Mouse (Mus musculus) thymus, adult 2 months (tissue): ENCODE measurements around the gene Grik5. TPM values are rescaled to one million over a fixed set of nuclear protein-coding genes. Genes with fewer than 3 reads are reported as not detected.
A peak's percentile ranks its signal among the peaks of the same experiment; 100 is the strongest.

Source experiments
- DNase-seq: peaks from one replicate; pipeline ENCODE4 v3.0.0; 2021
- H3K27ac ChIP-seq: fragments of 200-500 bp; 2 replicates; pipeline ENCODE4 v1.5.1; 2012; ENCODE audit warnings: low read length, control low read depth; ENCODE audit not compliant: control insufficient read depth, insufficient read depth
- H3K27me3 ChIP-seq: fragments of 200-500 bp; 2 replicates; pipeline ENCODE4 v1.6.1; 2012; ENCODE audit warnings: mild to moderate bottlenecking, low read length, moderate library complexity, mixed read lengths; ENCODE audit not compliant: control insufficient read depth, insufficient read depth
- H3K36me3 ChIP-seq: fragments of 200-500 bp; 2 replicates; pipeline ENCODE4 v1.6.1; 2012; ENCODE audit warnings: mild to moderate bottlenecking, low read length, moderate library complexity; ENCODE audit not compliant: control insufficient read depth, insufficient read depth
- H3K4me1 ChIP-seq: fragments of 200-500 bp; replicated peaks from 2 replicates; pipeline ENCODE4 v1.6.1; 2012; ENCODE audit warnings: low read length; ENCODE audit not compliant: control insufficient read depth, insufficient read depth
- H3K4me3 ChIP-seq: fragments of 200-500 bp; 2 replicates; pipeline ENCODE4 v1.5.1; 2012; ENCODE audit warnings: mild to moderate bottlenecking, low read length, control low read depth, moderate library complexity; ENCODE audit not compliant: control insufficient read depth, insufficient read depth
- CTCF ChIP-seq: fragments of 200-500 bp; IDR thresholded peaks from 2 replicates; pipeline ENCODE4 v1.5.1; 2012; ENCODE audit warnings: mild to moderate bottlenecking, control low read depth, low read length, moderate library complexity, borderline replicate concordance; ENCODE audit not compliant: control insufficient read depth, poor library complexity, insufficient read depth; ENCODE audit errors: extremely low read depth
- POLR2A ChIP-seq: fragments of 200-500 bp; IDR thresholded peaks from 2 replicates; pipeline ENCODE4 v1.6.1; 2012; ENCODE audit warnings: mild to moderate bottlenecking, low read length, control low read depth, moderate library complexity; ENCODE audit not compliant: control insufficient read depth, poor library complexity, insufficient read depth; ENCODE audit errors: extremely low read depth
- WGBS: fragments of 180-500 bp; shearing (Covaris S2); methylation state at CpG from one replicate; pipeline ENCODE4 v1.1.7; 2018; 5-methylcytosine and 5-hydroxymethylcytosine counted together
- polyA plus RNA-seq: library from polyadenylated mRNA; depleted of rRNA; stranded (reverse); fragments of >200 nt; gene quantifications from 2 replicates; pipeline ENCODE4 v1.2.3, GENCODE M21; 2012

Gene Grik5
- polyA plus RNA-seq, 1 experiment = 19.1 TPM

DNA sequence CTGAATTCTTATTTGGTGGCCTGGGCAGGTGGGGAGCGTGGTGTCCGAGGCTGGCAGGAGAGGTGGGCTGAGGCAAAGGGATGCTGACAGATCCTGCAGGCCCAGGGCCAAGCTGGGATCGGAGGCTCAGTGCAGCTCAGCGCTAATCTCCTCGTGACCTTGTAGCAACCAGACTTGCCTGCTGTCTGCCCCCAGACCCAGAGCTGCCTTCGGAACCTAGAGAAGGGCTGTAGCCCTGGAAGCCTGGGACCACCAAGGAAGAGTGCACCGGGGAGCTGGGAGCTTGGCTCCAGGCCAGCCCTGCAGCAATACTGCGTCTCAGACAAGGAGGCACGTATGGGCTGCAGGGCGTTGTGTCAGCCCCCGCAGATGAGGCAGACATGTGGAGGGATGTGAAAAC, 68.9 kb downstream of the Grik5 start:
- Histone ChIP-seq H3K27ac (no peak overlapping the region), H3K4me1 (peaks cover 31% of the 10 kb centered on the region), H3K4me3 (no peak overlapping the region), H3K27me3 (peaks cover 8% of the 10 kb centered on the region; the same call in 1 of the 2 replicates), H3K36me3 (no peaks in the 10 kb centered on the region)
- WGBS = 89% methylated on average over 11 of the region's 11 CpGs
- DNase-seq = no peak
- TF ChIP-seq CTCF = no peak
- TF ChIP-seq POLR2A = no peak

DNA sequence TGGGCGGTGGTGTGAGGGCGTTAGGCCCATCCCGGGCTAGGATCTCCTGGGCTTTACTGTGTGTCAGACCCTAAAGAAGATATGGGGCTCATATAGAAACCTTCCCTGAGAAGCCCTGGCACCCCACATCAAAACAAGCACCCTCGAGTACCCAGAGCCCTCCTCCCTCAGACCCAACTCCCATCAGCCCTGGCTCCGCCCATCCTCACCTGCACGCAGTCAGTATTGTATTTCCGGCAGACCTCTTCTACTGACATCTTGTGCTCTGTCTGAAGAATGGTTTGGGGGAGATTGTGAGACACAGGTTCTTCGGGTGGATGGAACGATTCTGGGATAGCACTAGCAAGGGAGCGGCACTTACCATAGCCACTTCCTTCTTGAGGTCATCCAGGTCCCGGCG, 71.4 kb downstream of the Grik5 start:
- H3K27ac ChIP-seq = peak overlapping the region; percentile 99
- H3K4me1 ChIP-seq = peaks cover 28% of the 10 kb centered on the region
- 37% methylated on average over 12 of the region's 12 CpGs for WGBS
- peak; percentile 76 for DNase-seq
- no peak; the same call in 1 of the 2 replicates for TF ChIP-seq POLR2A
- TF ChIP-seq CTCF = no peak
- H3K36me3 ChIP-seq = no peaks in the 10 kb centered on the region
- peaks cover 4% of the 10 kb centered on the region; the same call in 1 of the 2 replicates for H3K27me3 ChIP-seq
- H3K4me3 ChIP-seq = peak overlapping the region; percentile 56

DNA sequence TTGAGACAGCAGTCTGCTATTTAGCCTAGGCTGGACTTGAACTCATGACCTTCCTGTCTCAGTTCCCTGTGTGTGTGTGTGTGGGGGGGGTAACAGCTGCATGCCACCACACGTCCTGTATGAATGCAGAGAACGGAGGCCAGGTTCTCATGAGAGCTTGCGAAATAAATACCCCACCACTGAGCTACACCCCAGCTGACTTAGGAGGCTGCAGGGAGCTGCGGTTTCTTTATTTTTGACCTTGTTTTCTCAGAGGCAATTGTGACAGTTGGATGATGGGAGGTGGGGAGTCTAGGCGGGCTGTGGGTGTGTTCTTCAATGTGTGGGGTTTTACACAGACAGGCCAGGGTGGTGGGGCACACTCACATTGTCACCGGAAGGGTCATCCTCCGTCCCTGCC, 71.9 kb downstream of the Grik5 start:
- Histone ChIP-seq H3K4me3 (peak overlapping the region; percentile 43), H3K27me3 (no peaks in the 10 kb centered on the region; the same call in 1 of the 2 replicates), H3K36me3 (no peaks in the 10 kb centered on the region), H3K27ac (peak overlapping the region; percentile 99), H3K4me1 (peaks cover 23% of the 10 kb centered on the region)
- peak; percentile 61 for DNase-seq
- 33% methylated on average over 7 of the region's 7 CpGs for WGBS
- TF ChIP-seq POLR2A = peak; percentile 43; the same call in 1 of the 2 replicates
- no peak for TF ChIP-seq CTCF

DNA sequence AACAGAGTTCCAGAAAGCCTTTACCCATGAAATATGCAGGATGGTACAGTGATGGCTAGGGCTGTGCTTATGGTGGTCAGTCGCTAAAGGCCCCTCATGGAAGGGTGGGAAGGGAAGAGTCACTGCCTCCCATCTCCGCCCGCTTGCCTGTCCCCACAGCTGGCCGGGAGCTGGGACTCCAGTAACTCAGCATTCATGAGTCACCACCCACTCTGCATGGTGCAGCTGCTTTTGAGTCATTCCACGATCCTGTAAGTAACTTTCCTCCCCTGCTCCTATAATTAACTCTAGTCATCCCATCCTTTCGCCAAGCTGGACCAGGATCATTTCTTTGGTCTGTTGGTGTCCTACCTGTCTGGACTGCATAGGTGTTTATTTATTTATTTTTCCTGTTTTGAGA, 79.1 kb downstream of the Grik5 start:
- Histone ChIP-seq H3K4me1 (peaks cover under 1% of the 10 kb centered on the region), H3K27ac (no peak overlapping the region), H3K36me3 (no peaks in the 10 kb centered on the region), H3K4me3 (no peak overlapping the region), H3K27me3 (no peaks in the 10 kb centered on the region)
- TF ChIP-seq POLR2A = no peak
- no peak for DNase-seq
- WGBS = 79% methylated on average over 6 of the region's 6 CpGs

DNA sequence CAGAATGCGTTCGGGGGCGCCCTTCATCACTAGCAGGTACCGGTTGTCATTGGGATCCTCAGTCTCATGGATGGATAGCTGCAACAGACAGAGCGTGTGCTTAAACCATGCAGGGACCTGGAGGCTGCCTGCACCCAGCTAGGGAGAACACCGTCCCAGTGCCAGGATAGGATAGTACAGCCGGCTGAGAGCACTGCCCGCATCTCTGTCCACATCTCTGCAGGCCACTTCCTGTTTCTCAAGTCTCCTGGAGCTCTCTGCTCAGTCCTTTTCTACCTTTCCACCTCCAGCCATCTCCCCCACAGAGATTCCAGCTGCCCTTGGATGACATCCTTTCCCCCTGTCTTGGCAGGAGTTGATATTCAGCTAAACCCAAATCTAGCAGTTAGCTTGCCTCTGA, 81.7 kb downstream of the Grik5 start:
- no peak overlapping the region for H3K27ac ChIP-seq
- H3K4me1 ChIP-seq = peaks cover 7% of the 10 kb centered on the region
- no peak for DNase-seq
- TF ChIP-seq POLR2A (no peak), CTCF (no peak)
- H3K4me3 ChIP-seq = no peak overlapping the region
- H3K27me3 ChIP-seq = no peaks in the 10 kb centered on the region
- no peaks in the 10 kb centered on the region for H3K36me3 ChIP-seq
- WGBS = 89% methylated on average over 8 of the region's 8 CpGs

DNA sequence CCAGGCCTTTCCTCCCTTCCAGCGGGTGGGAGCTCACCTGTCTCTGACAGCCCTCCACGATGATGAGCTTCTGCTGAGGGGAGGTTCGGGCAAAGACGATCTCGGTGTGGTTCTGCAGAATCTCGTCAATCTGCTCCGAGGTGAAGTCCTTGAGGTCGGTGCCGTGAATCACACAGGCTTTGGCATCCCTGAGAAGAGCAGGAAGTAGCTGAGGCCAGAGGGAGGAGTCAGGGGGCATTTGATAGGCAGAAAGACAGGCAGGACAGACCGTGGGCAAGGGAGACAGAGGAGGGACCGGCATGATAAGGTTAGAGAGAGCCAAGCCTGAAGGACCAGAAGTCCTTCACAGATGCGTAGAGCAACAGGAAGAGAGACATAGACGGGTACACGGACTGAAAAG, 84.2 kb downstream of the Grik5 start:
- TF ChIP-seq POLR2A (no peak), CTCF (no peak)
- Histone ChIP-seq H3K27ac (no peak overlapping the region; the same call in 1 of the 2 replicates), H3K4me3 (0 out of 2 replicates have a peak overlapping the region, but pooled peaks have one; percentile 3), H3K4me1 (peaks cover 7% of the 10 kb centered on the region), H3K27me3 (no peaks in the 10 kb centered on the region), H3K36me3 (no peaks in the 10 kb centered on the region)
- WGBS = 58% methylated on average over 14 of the region's 14 CpGs
- no peak for DNase-seq

DNA sequence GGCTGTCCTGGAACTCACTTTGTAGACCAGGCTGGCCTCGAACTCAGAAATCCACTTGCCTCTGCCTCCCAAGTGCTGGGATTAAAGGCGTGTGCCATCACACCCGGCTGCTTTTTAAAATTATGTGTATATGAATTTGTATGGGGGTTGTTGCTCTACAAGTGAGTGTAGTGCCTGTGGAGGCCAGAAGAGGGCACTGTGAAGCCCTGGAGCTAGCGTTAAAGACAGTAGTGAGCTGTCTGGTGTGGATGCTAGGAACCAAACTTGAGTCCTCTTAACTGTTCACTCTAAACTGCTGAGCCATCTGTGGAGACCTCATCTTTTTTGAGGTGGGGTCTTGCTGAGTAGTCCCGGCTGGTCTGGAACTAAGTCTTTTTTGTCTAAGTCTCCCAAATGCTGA, 86.3 kb downstream of the Grik5 start:
- no peaks in the 10 kb centered on the region for H3K27me3 ChIP-seq
- no peaks in the 10 kb centered on the region for H3K36me3 ChIP-seq
- H3K4me3 ChIP-seq = no peak overlapping the region
- peaks cover 7% of the 10 kb centered on the region for H3K4me1 ChIP-seq
- DNase-seq = no peak
- TF ChIP-seq POLR2A (no peak), CTCF (no peak)
- WGBS = 86% methylated on average over 5 of the region's 5 CpGs
- H3K27ac ChIP-seq = no peak overlapping the region
